Mouse (Mus musculus) liver, adult 2 months (tissue): ENCODE measurements at regions not wholly inside any gene's neighbourhood (a gene's known extent, or its start where the extent isn't known, plus 50 kb on each side); places are given as distances from the start of the nearest gene placed in this dataset.

Source experiments
- DNase-seq: peaks from one replicate; pipeline ENCODE4 v3.0.0-alpha.2; 2011; ENCODE audit warnings: low read depth, low spot score; ENCODE audit errors: extremely low read depth
- H3K27ac ChIP-seq: fragments of 200-500 bp; replicated peaks from 2 replicates; pipeline ENCODE4 v1.5.1; 2012; ENCODE audit warnings: low read depth, mild to moderate bottlenecking, control low read depth, inconsistent platforms, low read length; ENCODE audit not compliant: insufficient read depth
- H3K27me3 ChIP-seq: fragments of 200-500 bp; 2 replicates; pipeline ENCODE4 v1.6.1; 2012; ENCODE audit warnings: mild to moderate bottlenecking, moderate library complexity, low read length, inconsistent platforms; ENCODE audit not compliant: control insufficient read depth, insufficient read depth
- H3K36me3 ChIP-seq: fragments of 200-500 bp; 2 replicates; pipeline ENCODE4 v1.6.1; 2012; ENCODE audit warnings: low read length, inconsistent platforms; ENCODE audit not compliant: control insufficient read depth, insufficient read depth
- H3K4me1 ChIP-seq: fragments of 200-500 bp; 2 replicates; pipeline ENCODE4 v1.6.1; 2011; ENCODE audit warnings: low read length; ENCODE audit not compliant: control insufficient read depth, insufficient read depth
- H3K4me3 ChIP-seq: fragments of 200-500 bp; 2 replicates; pipeline ENCODE4 v1.5.1; 2011; ENCODE audit warnings: low read depth, mild to moderate bottlenecking, control low read depth, low read length, moderate library complexity; ENCODE audit not compliant: insufficient read depth
- H3K79me2 ChIP-seq: fragments of 200-500 bp; 2 replicates; pipeline ENCODE4 v1.6.1; 2012; ENCODE audit warnings: inconsistent platforms, mild to moderate bottlenecking, low read length, moderate library complexity; ENCODE audit not compliant: control insufficient read depth, insufficient read depth
- H3K9ac ChIP-seq: fragments of 200-500 bp; 2 replicates; pipeline ENCODE4 v1.6.1; 2012; ENCODE audit warnings: low read depth, mild to moderate bottlenecking, control low read depth, inconsistent platforms, low read length
- CTCF ChIP-seq: fragments of 200-500 bp; IDR thresholded peaks from 2 replicates; pipeline ENCODE4 v1.5.1; 2011; ENCODE audit warnings: low read depth, low read length, control low read depth
- POLR2A ChIP-seq: fragments of 200-500 bp; IDR thresholded peaks from 2 replicates; pipeline ENCODE4 v1.6.1; 2011; ENCODE audit warnings: low read length, control low read depth; ENCODE audit not compliant: insufficient read depth; ENCODE audit errors: extremely low read depth
- WGBS: fragments of 180-500 bp; shearing (Covaris S2); methylation state at CpG from one replicate; pipeline ENCODE4 v1.1.7; 2018; 5-methylcytosine and 5-hydroxymethylcytosine counted together

DNA sequence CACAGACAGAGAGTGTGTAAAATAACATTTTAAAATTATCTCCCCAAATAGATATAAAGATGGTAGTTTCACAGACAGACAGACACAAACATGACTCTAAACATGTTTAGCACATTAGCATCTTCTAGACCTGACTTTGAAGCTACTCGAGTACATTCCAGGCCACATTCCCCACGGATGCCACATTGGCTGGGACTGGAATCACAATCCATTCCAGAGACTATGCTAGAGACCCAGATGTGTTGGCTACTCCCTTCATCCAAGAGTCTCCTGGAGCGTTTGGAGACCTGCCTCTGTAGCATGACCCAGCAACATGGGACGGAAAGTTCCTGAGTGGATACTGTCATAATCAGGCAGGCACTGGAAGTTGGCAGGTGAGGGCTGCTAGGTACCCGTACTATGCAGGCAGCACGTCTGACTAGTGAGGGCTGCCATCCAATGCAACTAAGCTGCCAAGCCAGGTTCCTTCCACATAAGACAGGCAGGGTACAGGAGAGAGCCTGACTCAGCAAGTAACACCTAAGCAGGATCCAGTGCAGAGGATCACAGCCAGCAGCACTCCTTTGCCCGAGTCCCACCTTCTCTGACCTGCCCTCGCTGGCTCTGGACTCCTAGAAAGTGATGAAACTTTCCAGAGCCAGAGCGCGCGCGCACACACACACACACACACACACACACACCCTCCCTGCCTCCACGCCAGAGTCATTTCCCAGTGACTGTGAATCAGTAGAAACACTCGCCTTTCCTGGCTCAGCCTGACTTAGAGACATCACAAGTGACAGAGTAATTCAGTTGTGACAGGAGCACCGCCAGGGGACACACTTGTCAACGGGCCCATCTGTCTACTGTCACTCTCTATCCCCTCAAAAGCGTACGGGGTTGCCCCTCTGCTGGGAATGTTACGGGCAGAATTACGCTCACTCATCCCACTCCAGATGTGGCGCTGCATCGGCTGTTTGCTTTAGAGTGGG lies 239.6 kb downstream of the Sp3 start:
- Histone ChIP-seq H3K27me3 (no peaks in the 10 kb centered on the region), H3K4me1 (peaks cover 12% of the 10 kb centered on the region), H3K36me3 (no peaks in the 10 kb centered on the region), H3K9ac (no peak overlapping the region), H3K79me2 (no peaks in the 10 kb centered on the region), H3K27ac (no peak overlapping the region), H3K4me3 (no peak overlapping the region)
- DNase-seq, result peak; percentile 90
- no peak for TF ChIP-seq CTCF
- 24% methylated on average over 22 of the region's 22 CpGs for WGBS

- Histone ChIP-seq H3K36me3 (no peaks in the 10 kb centered on the region), H3K4me3 (no peak overlapping the region), H3K9ac (no peak overlapping the region), H3K4me1 (peaks cover 12% of the 10 kb centered on the region), H3K27me3 (no peaks in the 10 kb centered on the region), H3K79me2 (no peaks in the 10 kb centered on the region), H3K27ac (no peak overlapping the region)
- 31% methylated on average over 5 of the region's 5 CpGs for WGBS
- peak; percentile 35 for DNase-seq
- TF ChIP-seq CTCF, result no peak
- no peak for TF ChIP-seq POLR2A
These were observed 238.5 kb downstream of the Sp3 start for GRCm38 (mm10) chr2:72741746-72742145.

DNA sequence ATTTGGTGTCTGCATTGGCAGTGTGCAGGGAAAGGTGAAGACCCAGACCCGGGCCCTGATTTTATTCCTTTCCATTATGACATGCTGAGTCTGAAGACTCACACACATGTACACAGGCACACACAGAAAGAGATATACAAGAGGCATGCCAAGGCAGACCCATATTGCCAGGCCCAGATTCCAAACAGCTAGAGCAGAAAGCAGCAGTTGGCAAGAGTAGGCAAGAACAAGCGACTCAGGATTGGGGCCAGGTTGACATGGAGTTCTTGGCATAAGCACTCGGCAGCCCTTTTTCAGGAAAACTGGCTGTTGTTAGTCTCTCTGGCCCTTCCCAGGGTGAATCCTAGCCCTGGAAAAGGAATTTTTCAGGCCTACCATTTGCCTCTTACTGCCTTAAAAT lies 236.6 kb downstream of the Sp3 start:
- H3K27ac ChIP-seq, result no peak overlapping the region
- no peaks in the 10 kb centered on the region for H3K79me2 ChIP-seq
- peak; percentile 75 for DNase-seq
- no peak overlapping the region for H3K4me3 ChIP-seq
- TF ChIP-seq CTCF (no peak), POLR2A (no peak)
- H3K4me1 ChIP-seq, result peaks cover 12% of the 10 kb centered on the region
- H3K36me3 ChIP-seq, result no peaks in the 10 kb centered on the region
- WGBS, result 43% methylated on average over 3 of the region's 3 CpGs
- H3K9ac ChIP-seq, result no peak overlapping the region
- H3K27me3 ChIP-seq, result no peaks in the 10 kb centered on the region

DNA sequence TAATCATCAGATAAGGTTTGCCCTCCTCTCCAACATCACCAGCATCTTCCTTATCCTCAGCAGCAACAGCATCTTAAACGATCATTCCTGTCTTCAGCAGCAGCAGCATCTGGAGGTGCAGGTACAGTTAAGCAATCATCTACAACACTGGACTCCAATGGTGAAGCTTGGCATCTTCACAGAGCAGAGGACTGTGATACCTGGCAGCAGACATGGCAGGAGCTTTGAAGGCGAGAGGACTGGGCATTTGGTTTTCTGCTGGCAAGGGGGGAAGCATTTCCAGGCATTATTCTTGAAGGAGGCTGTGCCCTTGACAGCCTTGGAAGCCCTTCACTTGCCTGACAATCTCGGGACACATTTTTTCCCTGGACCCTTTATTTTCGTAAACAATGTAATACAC lies 235.3 kb downstream of the Sp3 start:
- no peaks in the 10 kb centered on the region for H3K79me2 ChIP-seq
- H3K4me1 ChIP-seq, result peaks cover 12% of the 10 kb centered on the region
- no peak overlapping the region for H3K9ac ChIP-seq
- H3K27me3 ChIP-seq, result no peaks in the 10 kb centered on the region
- TF ChIP-seq CTCF (no peak), POLR2A (no peak)
- WGBS, result 79% methylated on average over 4 of the region's 4 CpGs
- H3K4me3 ChIP-seq, result no peak overlapping the region
- H3K36me3 ChIP-seq, result no peaks in the 10 kb centered on the region
- no peak for DNase-seq
- no peak overlapping the region for H3K27ac ChIP-seq

GRCm38 (mm10) chr2:72746476-72747215 lies 233.6 kb downstream of the Sp3 start:
- Histone ChIP-seq H3K4me1 (peaks cover 5% of the 10 kb centered on the region), H3K27ac (no peak overlapping the region), H3K4me3 (no peak overlapping the region), H3K27me3 (no peaks in the 10 kb centered on the region), H3K36me3 (no peaks in the 10 kb centered on the region), H3K79me2 (no peaks in the 10 kb centered on the region), H3K9ac (no peak overlapping the region)
- 97% methylated on average over 16 of the region's 16 CpGs for WGBS
- no peak for TF ChIP-seq POLR2A
- no peak for TF ChIP-seq CTCF
- DNase-seq, result no peak
